ENCODE assay signal across 7 mouse cellular contexts in genomic region chr2:4651500-4652285, GRCm38 (mm10). TPM values are rescaled to one million over a fixed set of nuclear protein-coding genes. Genes with fewer than 3 reads are reported as not detected.
A peak's percentile ranks its signal among the peaks of the same experiment; 100 is the strongest.
DNase-seq lines count a peak whose midpoint lies in the region; ATAC-seq and TF ChIP-seq lines count a peak whose summit lies in the region.

Gene Prpf18 (minus strand): TSS chr2:4652113.

- H3K4me1 ChIP-seq in intestine, postnatal 0 days (replicated peaks; ENCODE audit: control insufficient read depth, insufficient read depth, low read length) = 0 out of 2 replicates have a peak, but pooled peaks cover 4% of the 10 kb centered on the region
- peaks cover 18% of the 10 kb centered on the region for H3K4me1 ChIP-seq in midbrain, embryonic 12.5 days
- H3K4me1 ChIP-seq in small intestine, adult 2 months (ENCODE audit: control insufficient read depth, insufficient read depth, insufficient read length, low read length) = peaks cover 5% of the 10 kb centered on the region; the same call in 1 of the 2 replicates

- intact Hi-C loops in left cerebral cortex, postnatal 4 days (cut with DNase I) = loop anchor here (5.0 to 10.0 kb wide), 2 partner anchors 63 to 211 kb away; partner anchors contain the start of gene Bend7

- peak; percentile 88 for TF ChIP-seq CTCF in intestine, postnatal 0 days (IDR thresholded peaks at IDR 0.05; ENCODE audit: low read depth)
- peak; percentile 94 for TF ChIP-seq CTCF in small intestine, adult 2 months (IDR thresholded peaks at IDR 0.05; ENCODE audit: extremely low read depth, insufficient read length, insufficient replicate concordance, low read depth, low read length)

- peak within 1 kb of the TSS; percentile 71 for H3K27ac ChIP-seq in intestine, postnatal 0 days (ENCODE audit: low read depth, low read length)
- H3K27ac ChIP-seq in midbrain, embryonic 12.5 days (replicated peaks) = peak within 1 kb of the TSS; percentile 72
- H3K27ac ChIP-seq in small intestine, adult 2 months (ENCODE audit: insufficient read depth, low read depth, low read length) = peak within 1 kb of the TSS; percentile 1; the same call in 1 of the 2 replicates

- peak; percentile 40; the same call in 1 of the 2 replicates for TF ChIP-seq POLR2A in small intestine, adult 2 months (IDR thresholded peaks at IDR 0.05; ENCODE audit: low read depth, low read length)

- peak within 1 kb of the TSS; percentile 75 for H3K9ac ChIP-seq in intestine, postnatal 0 days (ENCODE audit: low read depth, low read length)
- H3K9ac ChIP-seq in midbrain, embryonic 12.5 days (replicated peaks) = peak within 1 kb of the TSS; percentile 90

- H3K4me3 ChIP-seq in intestine, postnatal 0 days (ENCODE audit: low read depth, low read length) = peak within 1 kb of the TSS; percentile 96
- peak within 1 kb of the TSS; percentile 94 for H3K4me3 ChIP-seq in midbrain, embryonic 12.5 days
- H3K4me3 ChIP-seq in small intestine, adult 2 months (ENCODE audit: low read depth, low read length) = peak within 1 kb of the TSS; percentile 73

- 1% methylated on average over 40 of the region's 40 CpGs for WGBS in intestine, postnatal 0 days
- 2% methylated on average over 40 of the region's 40 CpGs for WGBS in midbrain, embryonic 12.5 days
- under 1% methylated on average over 40 of the region's 40 CpGs for WGBS in small intestine, adult 2 months

- H3K9me3 ChIP-seq in intestine, postnatal 0 days (ENCODE audit: control insufficient read depth) = no peaks in the 10 kb centered on the region
- H3K9me3 ChIP-seq in midbrain, embryonic 12.5 days = no peaks in the 10 kb centered on the region

- peak; percentile 88 for ATAC-seq in intestine, postnatal 0 days
- ATAC-seq in midbrain, embryonic 12.5 days (ENCODE audit: low FRiP score, low read depth) = peak; percentile 87

- H3K4me2 ChIP-seq in intestine, postnatal 0 days (replicated peaks; ENCODE audit: low read depth) = peak within 1 kb of the TSS; percentile 72
- peak within 1 kb of the TSS; percentile 81 for H3K4me2 ChIP-seq in midbrain, embryonic 12.5 days (replicated peaks)

- peaks cover 10% of the 10 kb centered on the region for H3K36me3 ChIP-seq in intestine, postnatal 0 days (ENCODE audit: control insufficient read depth, insufficient read depth)
- peaks cover 9% of the 10 kb centered on the region; the same call in 1 of the 2 replicates for H3K36me3 ChIP-seq in midbrain, embryonic 12.5 days
- peaks cover 5% of the 10 kb centered on the region for H3K36me3 ChIP-seq in small intestine, adult 2 months (ENCODE audit: control insufficient read depth, insufficient read depth, low read length)

- peak; percentile 84 for DNase-seq in adrenal gland, adult 8-10 months
- peak; percentile 91 for DNase-seq in embryo, embryonic 9.5 days (ENCODE audit: extremely low spot score)
- no peak for DNase-seq in gonadal fat pad, adult 2 months (ENCODE audit: low read depth)
- DNase-seq in left cerebral cortex, postnatal 4 days = peak; percentile 87

- no peaks in the 10 kb centered on the region for H3K27me3 ChIP-seq in intestine, postnatal 0 days (replicated peaks; ENCODE audit: control insufficient read depth, insufficient read depth, low read length)
- no peaks in the 10 kb centered on the region for H3K27me3 ChIP-seq in midbrain, embryonic 12.5 days
- H3K27me3 ChIP-seq in small intestine, adult 2 months (ENCODE audit: control insufficient read depth, insufficient read depth, low read length) = no peaks in the 10 kb centered on the region

RNA-seq across cellular contexts. Expression of gene Prpf18, which starts in this region (rescaled TPM):
- total RNA-seq in adrenal gland, adult 8-10 months (2022) = 10 to 100 TPM; 50.7 to 54.5 (median 51.7) TPM
- 11.3 and 11.5 TPM in 2 replicates for polyA plus RNA-seq in gonadal fat pad, adult 2 months (2012; rRNA removed)
- polyA plus RNA-seq in intestine, postnatal 0 days (2015; fragmentation: Nextera tagmentation; extraction: Ambion mirVana) = 13.0 and 14.9 TPM in 2 replicates
- 10 to 100 TPM; 33.1 to 35.4 TPM for total RNA-seq in left cerebral cortex, postnatal 4 days (2021)
- polyA plus RNA-seq in midbrain, embryonic 12.5 days (2016; fragmentation: Nextera tagmentation; extraction: Ambion mirVana) = 56.4 and 59.2 TPM in 2 replicates
- 1.5 and 3.5 TPM in 2 replicates for polyA plus RNA-seq in small intestine, adult 2 months (2012; rRNA removed)

Comparison
In these comparisons a context has a peak if more than half of its experiments do, and no peak if none do; other contexts are left out.
1. H3K27ac ChIP-seq: peak in every context shown above with its lines; median percentile 72 in midbrain, embryonic 12.5 days; 71 in intestine, postnatal 0 days; 1 in small intestine, adult 2 months.